ENCODE assay signal across 12 mouse cellular contexts in genomic region chr14:13000997-13001699, GRCm38 (mm10).
DNase-seq lines count a peak whose midpoint lies in the region; TF ChIP-seq lines count a peak whose summit lies in the region.
"Had no signal": no experiment of that assay in that cellular context is flagged by ENCODE, and none has a peak within 500 bp of the region (broad histone marks: within the 10 kb centered on the region; RNA-seq: fewer than 3 reads in every experiment).

No protein-coding gene starts in this region.

- H3K9me3 ChIP-seq in hindbrain, embryonic 10.5 days = no peaks in the 10 kb centered on the region
- H3K9me3 ChIP-seq: embryonic facial prominence, embryonic 12.5 days; midbrain, embryonic 13.5 days had no signal

- DNase-seq in layer of hippocampus, adult 11-12 months (ENCODE audit: low spot score) = peak; percentile 59
- no peak for DNase-seq in layer of hippocampus, postnatal 14 days (ENCODE audit: low spot score in 2 of 2)
- DNase-seq in adrenal gland, postnatal 25 days = peak; percentile 72
- peak; percentile 88 to 91 for DNase-seq in left cerebral cortex, adult 18-20 months (ENCODE audit: low spot score in 2 of 2)
- DNase-seq in hindbrain, embryonic 10.5 days (ENCODE audit: low spot score) = no peak
- no peak for DNase-seq in MN1 (ENCODE audit: low spot score)
- DNase-seq in cerebellum, adult 11-12 months = no peak
- DNase-seq: forebrain, postnatal 0 days; kidney, postnatal 36 days had no signal

- H3K79me2 ChIP-seq in myocyte (ENCODE audit: control insufficient read depth, insufficient read depth) = no peaks in the 10 kb centered on the region

- H3K36me3 ChIP-seq in myocyte (ENCODE audit: control insufficient read depth, insufficient read depth) = no peaks in the 10 kb centered on the region
- no peaks in the 10 kb centered on the region for H3K36me3 ChIP-seq in hindbrain, embryonic 10.5 days
- H3K36me3 ChIP-seq: embryonic facial prominence, embryonic 12.5 days; midbrain, embryonic 13.5 days had no signal

- no peaks in the 10 kb centered on the region for H3K27me3 ChIP-seq in myocyte (ENCODE audit: control insufficient read depth, insufficient read depth, insufficient read length)
- no peaks in the 10 kb centered on the region for H3K27me3 ChIP-seq in hindbrain, embryonic 10.5 days (ENCODE audit: insufficient read depth, poor library complexity, severe bottlenecking)
- H3K27me3 ChIP-seq: embryonic facial prominence, embryonic 12.5 days; midbrain, embryonic 13.5 days had no signal

- no peak overlapping the region for H3K27ac ChIP-seq in hindbrain, embryonic 10.5 days
- H3K27ac ChIP-seq: embryonic facial prominence, embryonic 12.5 days; midbrain, embryonic 13.5 days had no signal

- H3K4me3 ChIP-seq in myocyte = no peak overlapping the region
- no peak overlapping the region for H3K4me3 ChIP-seq in hindbrain, embryonic 10.5 days
- H3K4me3 ChIP-seq: embryonic facial prominence, embryonic 12.5 days; midbrain, embryonic 13.5 days had no signal

- no peaks in the 10 kb centered on the region for H3K4me1 ChIP-seq in hindbrain, embryonic 10.5 days (replicated peaks)
- H3K4me1 ChIP-seq: embryonic facial prominence, embryonic 12.5 days; midbrain, embryonic 13.5 days had no signal

- no peak for TF ChIP-seq POLR2A in myocyte (IDR thresholded peaks at IDR 0.05; ENCODE audit: insufficient read length, low read depth)

- H3ac ChIP-seq in myocyte (ENCODE audit: control insufficient read depth, insufficient read length) = no peak overlapping the region

- WGBS in hindbrain, embryonic 10.5 days = 81% methylated on average over 1 of the region's 1 CpGs

- H3K4me2 ChIP-seq in myocyte (ENCODE audit: low read depth) = peak overlapping the region; percentile 28
- H3K4me2 ChIP-seq: embryonic facial prominence, embryonic 12.5 days; midbrain, embryonic 13.5 days had no signal

TF ChIP-seq in myocyte, 11 proteins besides CTCF, POLR2A, EP300 and RAD21:
- TF ChIP-seq USF1 (IDR thresholded peaks at IDR 0.05; ENCODE audit: low read depth) = peak; percentile 41
- no peak for TF ChIP-seq POLR2AphosphoS2 (IDR thresholded peaks at IDR 0.05; ENCODE audit: insufficient read length, low read depth)
- TF ChIP-seq E2F4 (IDR thresholded peaks at IDR 0.05; ENCODE audit: insufficient read depth) = no peak
- no peak for TF ChIP-seq MYOD1 (IDR thresholded peaks at IDR 0.05; ENCODE audit: control insufficient read depth in 1 of 3, insufficient read length in 2 of 3, low read depth in 2 of 3)
- no peak for TF ChIP-seq SRF (IDR thresholded peaks at IDR 0.05; ENCODE audit: control insufficient read depth, insufficient read length, low read depth)

Comparison
In these comparisons a context has a peak if more than half of its experiments do, and no peak if none do; other contexts are left out.
1. DNase-seq: peak in layer of hippocampus, adult 11-12 months (single experiment), adrenal gland, postnatal 25 days (single experiment) and left cerebral cortex, adult 18-20 months (2 of 2); none in layer of hippocampus, postnatal 14 days (0 of 2), hindbrain, embryonic 10.5 days (single experiment), MN1 (single experiment) and cerebellum, adult 11-12 months (single experiment).